Mouse (Mus musculus) limb, embryonic 12.5 days (tissue): ENCODE measurements around the gene Prkag2. TPM values are rescaled to one million over a fixed set of nuclear protein-coding genes. Genes with fewer than 3 reads are reported as not detected.

ENCODE experiments used
- ATAC-seq: fragments of 200-750 bp; cut with Nextera tagmentation; 2 replicates; pipeline ENCODE4 v1.8.0; 2017; ENCODE audit warnings: low read depth, moderate TSS enrichment; ENCODE audit not compliant: insufficient number of reproducible peaks, insufficient read depth, low FRiP score, low TSS enrichment
- H3K27ac ChIP-seq: fragments of 300-500 bp; sonication (generic); 2 replicates; pipeline ENCODE4 v1.5.1; 2016; ENCODE audit warnings: mild to moderate bottlenecking, moderate library complexity
- H3K27me3 ChIP-seq: fragments of 300-500 bp; sonication (generic); 2 replicates; pipeline ENCODE4 v1.6.1; 2016; ENCODE audit warnings: mild to moderate bottlenecking, moderate library complexity
- H3K36me3 ChIP-seq: fragments of 300-500 bp; sonication (generic); 2 replicates; pipeline ENCODE4 v1.6.1; 2016; ENCODE audit warnings: mild to moderate bottlenecking, moderate library complexity
- H3K4me1 ChIP-seq: fragments of 300-500 bp; sonication (generic); replicated peaks from 2 replicates; pipeline ENCODE4 v1.6.1; 2016
- H3K4me2 ChIP-seq: fragments of 300-500 bp; sonication (generic); 2 replicates; pipeline ENCODE4 v1.6.1; 2016; ENCODE audit warnings: mild to moderate bottlenecking, moderate library complexity
- H3K4me3 ChIP-seq: fragments of 300-500 bp; sonication (generic); replicated peaks from 2 replicates; pipeline ENCODE4 v1.5.1; 2016; ENCODE audit warnings: mild to moderate bottlenecking
- H3K9ac ChIP-seq: fragments of 300-500 bp; sonication (generic); replicated peaks from 2 replicates; pipeline ENCODE4 v1.6.1; 2016; ENCODE audit warnings: mild to moderate bottlenecking, moderate library complexity
- H3K9me3 ChIP-seq: fragments of 300-500 bp; sonication (generic); 2 replicates; pipeline ENCODE4 v1.6.1; 2016; ENCODE audit warnings: mild to moderate bottlenecking, moderate library complexity
- whole genome bisulfite sequencing: fragments of 180-500 bp; shearing (Covaris S2); methylation state at CpG from one replicate; pipeline ENCODE4 v1.1.7; 2016; 5-methylcytosine and 5-hydroxymethylcytosine counted together
- polyA plus RNA-seq: library from polyadenylated mRNA; unstranded; fragments of >200 nt; fragmentation: Nextera tagmentation; extraction: Ambion mirVana; gene quantifications from 2 replicates; pipeline ENCODE4 v1.2.1, GENCODE M21; 2016

Prkag2 gene
- polyA plus RNA-seq, 1 experiment from 2014 or later = 24.1 TPM

GRCm38 (mm10) chr5:24938046-24938822, 162.2 kb downstream of the Prkag2 start:
- H3K4me3 ChIP-seq = no peak overlapping the region
- WGBS = 52% methylated on average over 5 of the region's 5 CpGs
- H3K27ac ChIP-seq = no peak overlapping the region
- H3K9ac ChIP-seq = no peak overlapping the region
- H3K4me1 ChIP-seq = no peaks in the 10 kb centered on the region
- no peak overlapping the region for H3K4me2 ChIP-seq
- no peak for ATAC-seq
- no peaks in the 10 kb centered on the region for H3K27me3 ChIP-seq
- H3K36me3 ChIP-seq = no peaks in the 10 kb centered on the region
- 0 out of 2 replicates have a peak, but pooled peaks cover 4% of the 10 kb centered on the region for H3K9me3 ChIP-seq

DNA sequence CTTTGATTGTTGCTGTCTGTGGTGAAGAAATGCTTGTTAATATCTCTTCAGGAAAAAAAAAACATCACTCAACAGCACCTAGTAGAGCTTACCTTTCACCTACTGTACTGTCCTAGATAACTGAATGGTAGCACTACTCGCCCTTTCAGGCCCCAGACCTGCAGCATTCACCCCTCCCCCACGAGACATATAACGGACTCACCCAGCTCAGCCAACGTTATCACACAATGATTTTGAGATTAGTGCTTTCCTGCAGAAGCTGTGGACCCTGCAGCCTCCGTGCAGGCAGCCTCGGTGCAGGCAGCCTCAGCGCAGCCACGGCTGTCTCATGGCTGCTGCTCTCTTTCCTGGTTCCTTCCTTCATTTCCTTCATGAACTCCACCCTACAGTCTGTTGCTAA, 164.0 kb downstream of the Prkag2 start:
- no peaks in the 10 kb centered on the region for H3K27me3 ChIP-seq

DNA sequence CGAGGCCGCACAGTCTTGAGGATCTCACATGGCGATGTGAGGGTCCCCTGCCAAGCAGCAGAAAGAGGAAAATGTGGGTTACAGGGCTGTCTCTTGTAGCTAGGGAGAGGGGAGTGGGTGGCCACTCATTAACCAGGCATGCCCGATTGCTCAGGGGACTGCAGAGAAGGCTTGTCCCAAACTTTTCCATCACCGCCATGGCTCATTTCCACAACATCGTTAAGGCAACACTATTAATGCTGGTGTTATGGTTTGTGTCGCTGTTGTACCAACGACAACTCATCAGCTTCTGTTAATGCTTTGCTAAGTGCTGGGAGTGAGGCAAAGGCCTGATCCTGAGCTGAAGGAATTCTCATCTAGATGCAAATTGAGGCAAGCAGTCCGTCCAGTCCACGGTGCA, 165.0 kb downstream of the Prkag2 start:
- H3K4me3 ChIP-seq = no peak overlapping the region
- 0 out of 2 replicates have a peak, but pooled peaks cover 4% of the 10 kb centered on the region for H3K9me3 ChIP-seq
- H3K36me3 ChIP-seq = no peaks in the 10 kb centered on the region
- H3K27ac ChIP-seq = no peak overlapping the region
- no peak overlapping the region for H3K9ac ChIP-seq
- no peak for ATAC-seq
- H3K4me2 ChIP-seq = no peak overlapping the region
- H3K27me3 ChIP-seq = no peaks in the 10 kb centered on the region
- WGBS = 73% methylated on average over 10 of the region's 10 CpGs
- H3K4me1 ChIP-seq = no peaks in the 10 kb centered on the region

More for the DNA sequence above, 164.0 kb downstream of the Prkag2 start:
- Histone ChIP-seq H3K4me2 (no peak overlapping the region), H3K4me3 (no peak overlapping the region), H3K9me3 (0 out of 2 replicates have a peak, but pooled peaks cover 4% of the 10 kb centered on the region), H3K4me1 (no peaks in the 10 kb centered on the region), H3K36me3 (no peaks in the 10 kb centered on the region), H3K27ac (no peak overlapping the region), H3K9ac (no peak overlapping the region)
- ATAC-seq = no peak
- whole genome bisulfite sequencing = 78% methylated on average over 8 of the region's 8 CpGs

- H3K4me3 ChIP-seq = no peak overlapping the region
- no peak overlapping the region for H3K4me2 ChIP-seq
- 0 out of 2 replicates have a peak, but pooled peaks cover 4% of the 10 kb centered on the region for H3K9me3 ChIP-seq
- H3K27ac ChIP-seq = no peak overlapping the region
- H3K4me1 ChIP-seq = no peaks in the 10 kb centered on the region
- 94% methylated on average over 1 of the region's 1 CpGs for WGBS
- H3K9ac ChIP-seq = no peak overlapping the region
- ATAC-seq = no peak
- no peaks in the 10 kb centered on the region for H3K36me3 ChIP-seq
- H3K27me3 ChIP-seq = no peaks in the 10 kb centered on the region
Measured at GRCm38 (mm10) chr5:24933760-24934159, 166.7 kb downstream of the Prkag2 start.

GRCm38 (mm10) chr5:24931578-24932185, 168.8 kb downstream of the Prkag2 start:
- H3K4me2 ChIP-seq = no peak overlapping the region
- no peak for ATAC-seq
- H3K36me3 ChIP-seq = no peaks in the 10 kb centered on the region
- no peaks in the 10 kb centered on the region for H3K4me1 ChIP-seq
- H3K27ac ChIP-seq = no peak overlapping the region
- H3K9ac ChIP-seq = no peak overlapping the region
- H3K4me3 ChIP-seq = no peak overlapping the region
- WGBS = 84% methylated on average over 10 of the region's 10 CpGs
- H3K27me3 ChIP-seq = no peaks in the 10 kb centered on the region
- 0 out of 2 replicates have a peak, but pooled peaks cover 4% of the 10 kb centered on the region for H3K9me3 ChIP-seq

DNA sequence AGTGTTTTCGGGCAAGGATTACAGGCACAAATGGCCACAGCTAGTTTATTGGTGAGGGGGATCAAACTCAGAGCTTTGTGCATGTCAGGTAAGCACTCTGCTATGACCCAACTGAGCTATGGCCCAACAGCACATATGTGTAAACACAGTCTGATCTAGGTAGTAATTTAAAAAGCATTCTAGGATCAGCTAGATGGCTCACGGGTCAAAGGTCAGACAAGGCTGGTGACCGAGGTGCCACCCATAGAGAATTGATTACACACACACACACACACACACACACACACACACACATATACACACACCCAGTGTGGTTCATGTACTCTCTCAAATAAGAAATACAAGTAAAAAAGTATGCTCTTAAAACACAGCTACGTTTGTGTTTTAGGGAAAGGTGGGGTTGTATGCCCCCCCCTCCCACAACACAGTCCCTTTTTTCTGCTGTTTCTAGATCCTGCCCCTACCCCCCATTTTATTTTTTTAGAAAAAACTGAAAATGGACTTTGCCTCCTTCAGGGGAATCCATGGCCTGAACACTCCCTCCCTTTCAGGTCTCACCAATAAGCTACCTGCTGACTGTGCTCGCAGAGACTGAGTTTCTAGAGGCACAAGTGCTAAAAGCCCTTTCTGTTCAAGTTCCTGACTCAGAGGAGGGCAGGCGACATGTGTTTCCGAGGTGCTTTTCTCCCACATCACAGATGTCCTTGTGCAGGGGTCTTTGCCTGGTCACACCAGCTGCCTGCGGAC, 169.4 kb downstream of the Prkag2 start:
- Histone ChIP-seq H3K4me1 (no peaks in the 10 kb centered on the region), H3K27me3 (no peaks in the 10 kb centered on the region), H3K4me2 (no peak overlapping the region), H3K9me3 (0 out of 2 replicates have a peak, but pooled peaks cover 4% of the 10 kb centered on the region), H3K36me3 (no peaks in the 10 kb centered on the region), H3K9ac (no peak overlapping the region), H3K27ac (no peak overlapping the region), H3K4me3 (no peak overlapping the region)
- WGBS = 76% methylated on average over 8 of the region's 8 CpGs
- no peak for ATAC-seq

GRCm38 (mm10) chr5:24928816-24929215, 171.6 kb downstream of the Prkag2 start:
- H3K4me3 ChIP-seq = no peak overlapping the region
- WGBS = 87% methylated on average over 4 of the region's 4 CpGs
- no peaks in the 10 kb centered on the region for H3K36me3 ChIP-seq
- no peak overlapping the region for H3K27ac ChIP-seq
- no peak for ATAC-seq
- H3K9ac ChIP-seq = no peak overlapping the region
- H3K4me2 ChIP-seq = no peak overlapping the region
- H3K4me1 ChIP-seq = no peaks in the 10 kb centered on the region
- no peaks in the 10 kb centered on the region; the same call in 1 of the 2 replicates for H3K27me3 ChIP-seq
- 0 out of 2 replicates have a peak, but pooled peaks cover 1% of the 10 kb centered on the region for H3K9me3 ChIP-seq

GRCm38 (mm10) chr5:24927706-24928105, 172.7 kb downstream of the Prkag2 start:
- 31% methylated on average over 8 of the region's 8 CpGs for WGBS
- H3K9me3 ChIP-seq = no peaks in the 10 kb centered on the region
- no peak overlapping the region for H3K9ac ChIP-seq
- no peak overlapping the region for H3K27ac ChIP-seq
- H3K4me1 ChIP-seq = no peaks in the 10 kb centered on the region
- no peak overlapping the region for H3K4me2 ChIP-seq
- no peaks in the 10 kb centered on the region for H3K36me3 ChIP-seq
- no peak overlapping the region for H3K4me3 ChIP-seq
- no peaks in the 10 kb centered on the region; the same call in 1 of the 2 replicates for H3K27me3 ChIP-seq
- no peak for ATAC-seq

DNA sequence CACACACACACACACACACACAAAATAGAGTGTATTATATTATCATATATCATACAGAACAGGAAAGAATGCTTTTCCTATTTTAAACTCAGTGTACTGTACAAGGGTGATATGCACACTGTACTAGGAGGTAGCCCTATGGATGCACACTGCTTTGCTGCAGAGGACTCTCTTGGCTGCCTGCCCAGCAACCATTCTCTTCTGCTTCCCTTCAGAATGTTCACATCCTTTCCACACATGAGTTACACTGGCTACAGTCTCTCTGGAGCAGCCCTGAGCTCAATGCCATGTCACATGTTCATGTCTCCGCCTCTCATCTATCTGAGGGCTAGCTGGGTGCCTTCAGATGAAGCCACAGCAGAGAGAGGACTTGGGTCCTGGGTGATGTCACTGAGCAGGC, 181.3 kb downstream of the Prkag2 start:
- H3K9me3 ChIP-seq = no peaks in the 10 kb centered on the region

GRCm38 (mm10) chr5:24916511-24916910, 183.9 kb downstream of the Prkag2 start:
- no peak overlapping the region for H3K4me3 ChIP-seq
- no peak overlapping the region for H3K27ac ChIP-seq
- no peak overlapping the region for H3K9ac ChIP-seq
- 79% methylated on average over 4 of the region's 4 CpGs for WGBS
- peaks cover 1% of the 10 kb centered on the region; the same call in 1 of the 2 replicates for H3K4me1 ChIP-seq
- H3K9me3 ChIP-seq = no peaks in the 10 kb centered on the region
- no peak overlapping the region for H3K4me2 ChIP-seq
- H3K27me3 ChIP-seq = no peaks in the 10 kb centered on the region
- no peaks in the 10 kb centered on the region for H3K36me3 ChIP-seq
- ATAC-seq = no peak

More for the DNA sequence above, 181.3 kb downstream of the Prkag2 start:
- Histone ChIP-seq H3K4me3 (no peak overlapping the region), H3K9ac (no peak overlapping the region), H3K27ac (no peak overlapping the region), H3K36me3 (no peaks in the 10 kb centered on the region), H3K4me2 (no peak overlapping the region), H3K27me3 (no peaks in the 10 kb centered on the region), H3K4me1 (no peaks in the 10 kb centered on the region)
- 75% methylated on average over 1 of the region's 1 CpGs for WGBS
- no peak for ATAC-seq

DNA sequence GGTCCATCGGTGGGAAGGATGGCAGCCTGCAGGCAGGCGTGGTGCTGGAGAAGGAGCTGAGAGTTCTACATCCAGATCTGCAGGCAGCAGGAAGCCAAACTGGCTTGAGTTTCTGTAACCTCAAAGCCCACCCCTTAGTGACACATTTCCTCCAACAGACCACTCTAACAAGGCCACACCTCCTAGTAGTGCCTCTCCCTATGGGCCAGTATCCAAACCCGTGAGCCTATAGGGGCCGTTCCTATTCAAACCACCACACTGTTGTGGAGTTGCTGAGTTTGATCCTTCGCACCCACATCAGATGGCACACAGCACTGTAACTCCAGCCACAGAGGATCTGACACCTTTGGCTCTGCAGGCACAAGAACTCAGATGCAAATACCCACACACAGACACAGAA, 185.3 kb downstream of the Prkag2 start:
- H3K4me3 ChIP-seq = no peak overlapping the region
- ATAC-seq = no peak
- no peak overlapping the region for H3K9ac ChIP-seq
- WGBS = 55% methylated on average over 5 of the region's 5 CpGs
- H3K4me1 ChIP-seq = peaks cover 7% of the 10 kb centered on the region; the same call in 1 of the 2 replicates
- H3K27me3 ChIP-seq = no peaks in the 10 kb centered on the region
- no peaks in the 10 kb centered on the region for H3K9me3 ChIP-seq
- H3K27ac ChIP-seq = no peak overlapping the region
- no peaks in the 10 kb centered on the region for H3K36me3 ChIP-seq
- H3K4me2 ChIP-seq = no peak overlapping the region
